Mouse (Mus musculus) erythroblast, adult 5-6 weeks (primary cell): ENCODE measurements around the gene Tatdn3. TPM values are rescaled to one million over a fixed set of nuclear protein-coding genes. Genes with fewer than 3 reads are reported as not detected.

Experiments
- ATAC-seq: replicated peaks from 2 replicates; pipeline ENCODE4 v1.8.0; 2016; ENCODE audit warnings: moderate number of reproducible peaks, mild to moderate bottlenecking, moderate TSS enrichment, inconsistent platforms; ENCODE audit not compliant: poor library complexity, low FRiP score, severe bottlenecking
- total RNA-seq, 2 experiments: library from RNA; stranded (forward) in 1 of 2; stranded (reverse) in 1 of 2; fragments of 150-400 nt in 1 of 2; fragments of 200-764, 138-1000 nt in 1 of 2; gene quantifications; 2 replicates each; pipeline versions ENCODE4 v1.2.3 to v1.2.4; 2015 to 2017; ENCODE audit warnings: low replicate concordance in 2 of 2

Gene Tatdn3
- total RNA-seq (2015; ENCODE audit: low replicate concordance) (5.6 and 8.5 TPM in 2 replicates), total RNA-seq (2017; ENCODE audit: low replicate concordance) (1.3 TPM in 1 of 2 replicates, not detected in the other)

DNA sequence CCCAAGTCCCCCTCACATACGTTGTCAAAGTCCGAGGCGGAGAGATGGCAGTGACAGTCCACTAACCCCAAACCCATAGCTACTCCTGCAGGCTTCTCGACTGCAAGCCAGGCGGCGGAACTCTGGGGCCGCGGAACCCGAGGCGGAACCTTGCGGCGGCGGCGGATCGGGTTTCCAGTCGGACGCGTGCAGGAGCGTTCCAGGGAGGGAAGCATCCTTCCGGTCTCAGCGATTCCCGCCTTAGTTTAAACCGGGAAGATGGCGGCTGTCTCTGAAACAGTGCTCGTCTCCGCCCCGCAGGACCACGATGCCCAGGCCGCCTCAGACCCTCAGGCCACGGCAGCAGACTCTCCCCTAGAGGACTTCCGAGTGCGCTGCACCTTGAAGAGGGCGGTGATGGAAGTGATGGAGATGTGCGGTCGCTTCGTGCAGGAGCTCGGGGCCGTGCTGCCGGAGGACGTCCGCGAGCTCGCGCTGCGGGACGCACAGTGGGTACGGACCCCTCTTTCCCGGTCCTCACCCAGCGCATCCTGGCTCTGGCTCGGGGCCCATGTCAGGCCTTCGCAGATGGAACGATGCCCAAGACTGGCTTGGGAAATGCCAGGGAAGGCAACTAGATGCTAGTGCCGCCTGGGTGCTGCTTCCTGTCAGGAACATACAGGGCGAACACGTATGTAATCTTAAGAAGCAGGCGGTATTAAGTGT, at the start of gene Tatdn3, which contains the start of gene Nsl1:
TSS of gene Tatdn3 (minus strand) at position 152 of the 705 bp plus-strand sequence.
TSS of gene Nsl1 (plus strand) at position 232 of the 705 bp plus-strand sequence.
- peak; percentile 95 for ATAC-seq

DNA sequence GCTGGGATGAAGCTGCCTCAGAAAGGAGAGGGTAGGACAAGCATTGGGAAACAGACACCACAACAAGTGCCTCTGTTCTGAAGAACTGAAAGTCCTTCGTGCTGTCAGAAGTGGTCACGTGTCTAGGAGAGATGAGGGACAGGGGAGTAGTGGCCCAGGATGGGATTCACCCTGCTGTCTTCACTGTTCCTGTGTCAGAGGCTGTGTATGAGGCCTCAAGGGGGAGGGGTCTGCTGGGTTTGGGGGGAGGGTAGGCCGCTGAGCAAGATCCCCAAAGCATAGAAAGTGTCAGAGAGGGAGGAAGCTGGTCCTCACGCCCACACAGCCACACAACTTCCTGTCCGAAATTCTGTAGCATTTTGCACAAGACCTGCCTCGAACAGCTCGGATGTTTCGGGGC, 48.4 kb upstream of the Tatdn3 start:
- no peak for ATAC-seq

DNA sequence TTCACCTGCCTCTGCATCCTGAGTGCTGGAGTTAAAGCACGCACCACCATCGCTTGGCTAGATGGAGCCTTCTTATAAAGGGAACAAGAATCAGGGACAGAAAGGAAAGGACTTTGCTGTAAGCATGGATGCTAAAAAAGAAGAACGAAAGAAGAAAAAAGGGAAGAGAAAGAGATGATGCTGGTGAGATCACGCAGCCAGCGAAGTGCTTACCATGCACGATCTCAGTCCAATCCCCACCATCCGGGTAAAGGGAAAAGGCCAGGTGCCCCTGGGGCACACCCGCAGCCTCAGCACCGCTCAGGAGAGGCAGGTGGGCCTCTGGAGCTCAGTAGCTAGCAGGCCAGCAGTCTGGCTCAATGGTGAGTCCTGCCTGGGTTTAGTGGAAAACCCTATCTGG, 47.2 kb upstream of the Tatdn3 start:
- no peak for ATAC-seq

DNA sequence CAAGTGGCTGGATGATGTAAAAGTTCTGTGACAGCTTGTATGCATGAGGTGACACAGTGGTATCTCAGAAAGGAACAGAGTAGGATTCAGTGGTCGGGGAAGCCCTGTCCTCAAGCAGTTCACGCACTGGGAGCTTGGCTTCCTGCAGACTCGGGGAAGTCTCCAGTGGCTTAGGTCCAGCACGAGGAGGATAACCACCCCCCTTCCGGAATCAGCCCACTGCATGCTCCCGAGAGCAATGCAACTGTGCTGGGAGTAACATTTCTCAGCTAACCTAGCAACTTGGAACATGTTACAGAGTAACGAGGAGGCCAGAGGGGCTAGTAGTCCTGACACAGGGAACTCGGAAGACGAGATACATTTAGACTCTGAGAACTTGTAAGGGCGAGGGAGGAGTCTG, 44.6 kb upstream of the Tatdn3 start:
- no peak for ATAC-seq

GRCm38 (mm10) chr1:191105246-191105645, 42.5 kb upstream of the Tatdn3 start:
- ATAC-seq, result no peak

DNA sequence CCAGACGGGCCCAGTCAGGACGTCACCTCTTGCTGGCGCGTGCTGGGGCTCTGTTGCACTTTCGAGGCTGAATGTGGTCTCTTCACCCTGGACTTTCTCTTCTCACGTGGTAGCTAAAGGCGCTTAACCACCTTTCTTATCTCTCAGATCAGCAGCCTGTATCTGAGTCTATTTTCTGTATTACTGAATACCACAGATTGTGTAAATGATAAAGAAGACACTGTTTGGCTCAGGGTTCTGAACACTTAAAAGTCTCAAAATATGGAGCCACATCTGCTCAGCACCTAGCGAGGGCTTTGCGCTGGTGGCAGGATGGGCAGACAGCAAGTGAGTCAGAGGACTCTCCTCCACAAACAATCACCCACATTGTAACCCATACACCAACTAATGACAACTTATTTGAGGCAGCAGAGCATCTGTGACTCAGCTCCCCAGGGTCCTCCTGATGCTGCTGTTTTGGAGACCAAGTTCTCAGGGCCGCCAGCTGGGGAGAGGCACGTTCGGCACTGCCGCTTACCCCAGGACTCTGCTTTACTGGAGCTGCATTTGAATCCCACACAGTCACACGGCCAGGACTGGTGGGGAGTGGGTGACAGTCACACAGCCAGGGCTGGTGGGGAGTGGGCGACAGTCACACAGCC, 40.1 kb upstream of the Tatdn3 start:
- ATAC-seq, result no peak

DNA sequence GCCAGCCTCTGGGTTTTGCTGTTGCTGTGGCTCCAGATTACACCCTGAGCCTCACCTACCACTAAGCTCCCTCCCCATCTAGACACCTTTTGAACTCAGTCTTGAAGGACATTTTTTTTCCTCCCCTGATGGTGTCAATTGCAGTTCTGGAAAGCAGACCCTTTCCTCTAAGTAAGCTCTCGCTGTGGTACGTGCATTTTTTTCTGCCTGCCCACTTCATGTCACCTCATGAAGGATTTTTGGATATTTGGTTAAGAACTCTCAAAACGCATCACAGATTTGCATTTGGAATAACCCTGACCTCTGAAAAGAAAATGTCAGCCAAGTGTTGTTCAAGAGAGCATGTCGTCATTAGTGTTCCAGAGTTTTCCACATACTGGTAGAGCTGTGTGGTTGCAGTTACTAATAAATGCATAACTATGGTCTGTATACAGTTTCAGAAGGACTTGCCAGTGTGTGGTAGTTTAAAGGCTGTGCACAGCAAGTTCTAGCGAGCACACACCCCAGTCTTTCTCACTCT, 37.1 kb upstream of the Tatdn3 start:
- ATAC-seq, result no peak

DNA sequence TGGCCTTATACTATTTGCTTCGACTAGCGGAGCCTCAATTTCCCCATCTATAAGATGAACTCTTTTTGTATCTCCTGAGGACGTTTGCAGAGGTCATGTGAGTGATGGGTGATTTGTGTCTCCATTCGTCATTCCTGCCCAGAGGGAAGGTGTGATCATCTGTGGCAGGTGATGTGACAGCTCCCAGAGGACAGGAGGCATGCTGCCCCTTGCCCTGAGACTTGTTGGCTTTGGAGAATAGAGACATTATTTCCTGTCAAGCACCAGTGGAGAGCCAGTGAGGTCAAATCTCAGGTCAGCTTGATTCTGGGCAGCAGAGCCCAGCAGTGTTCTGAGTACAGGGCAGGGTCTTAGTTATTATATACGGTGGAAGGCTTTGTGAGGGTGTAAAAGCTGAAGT, 36.4 kb upstream of the Tatdn3 start:
- ATAC-seq, result no peak

DNA sequence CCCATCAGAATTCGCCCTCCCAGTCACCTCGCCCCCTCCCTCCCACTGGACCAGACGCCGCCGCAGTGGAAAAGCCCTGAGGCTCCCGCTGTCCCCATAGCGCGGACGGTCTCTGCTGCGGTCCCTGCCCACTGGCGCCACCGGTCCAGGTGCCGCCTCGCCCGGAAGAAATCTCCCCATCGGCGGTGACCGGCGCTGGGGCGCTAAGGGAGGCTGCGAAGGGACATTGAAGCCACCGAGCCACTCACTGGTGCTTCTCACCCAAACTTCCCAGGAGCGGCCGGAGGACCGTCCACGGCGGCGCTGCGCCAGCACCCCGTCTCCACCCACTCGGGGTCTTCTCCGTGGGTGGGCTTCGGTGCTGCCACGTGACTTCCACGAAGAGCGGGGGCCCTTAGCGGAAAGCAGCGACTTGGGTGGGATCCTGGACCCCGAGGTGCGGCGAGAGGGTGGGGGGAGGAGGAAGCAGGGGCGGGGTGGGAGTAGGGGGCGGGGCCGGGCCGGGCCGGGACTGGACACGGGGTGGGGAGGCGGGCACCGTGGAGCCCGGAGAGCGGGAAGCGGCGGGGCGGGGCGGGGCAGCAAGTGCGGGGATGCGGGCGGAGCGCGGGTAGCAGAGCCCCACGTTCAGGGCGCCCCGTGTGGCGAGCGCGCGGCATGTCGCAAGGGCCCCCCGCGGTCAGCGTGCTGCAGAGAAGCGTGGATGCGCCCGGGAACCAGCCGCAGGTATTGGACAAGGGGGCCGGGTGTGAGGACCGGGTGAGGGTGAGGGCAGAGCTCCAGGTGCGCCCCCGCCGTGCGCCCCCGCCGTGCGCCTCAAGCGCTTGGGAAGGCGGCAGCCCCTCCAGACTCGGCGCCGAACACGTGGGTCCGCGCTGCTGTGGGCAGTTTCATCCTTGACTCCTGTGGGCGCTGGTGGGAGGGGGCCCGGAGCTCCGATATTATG, 35.3 kb upstream of the Tatdn3 start, which contains the start of gene Batf3:
TSS of gene Batf3 (plus strand) at position 46 of the 946 bp plus-strand sequence.
- ATAC-seq, result no peak

DNA sequence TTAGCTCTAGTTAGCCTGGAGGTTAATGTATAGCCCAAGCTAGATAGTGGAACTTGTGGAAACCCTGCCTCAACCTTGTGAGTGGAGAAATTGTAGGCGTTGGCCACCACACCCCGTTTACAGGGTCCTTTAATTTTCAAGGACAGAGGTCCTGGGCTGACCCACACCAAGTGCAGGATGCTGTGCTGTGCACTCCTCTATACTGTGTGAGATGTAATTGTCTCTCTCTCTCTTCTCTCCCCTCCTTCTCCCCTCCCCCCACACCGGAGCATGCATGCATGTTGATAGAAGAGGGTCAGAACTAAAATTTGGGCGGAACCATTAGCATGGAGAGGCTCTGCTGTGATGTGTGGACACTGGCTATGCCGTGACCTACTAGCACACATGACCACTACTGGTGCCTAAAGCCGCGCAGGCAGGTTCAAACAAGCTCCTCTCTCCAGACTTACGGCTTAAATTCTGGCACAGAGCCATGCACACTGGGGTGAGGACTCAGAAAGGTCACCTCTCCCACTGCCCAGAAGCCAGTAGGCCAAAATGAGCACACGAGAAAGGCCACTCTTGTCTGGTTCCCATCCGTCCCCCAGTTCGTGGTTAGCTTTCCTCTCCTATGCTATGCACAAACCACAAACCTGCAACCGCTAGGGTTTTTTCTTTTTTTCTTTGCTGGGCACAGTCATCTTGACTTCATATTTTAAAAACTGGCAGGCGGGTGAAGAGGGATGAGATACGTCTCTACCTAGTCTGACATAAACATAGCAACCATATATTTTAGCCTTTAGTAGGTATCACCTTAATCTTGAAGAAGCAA, 34.3 kb upstream of the Tatdn3 start:
- no peak for ATAC-seq

GRCm38 (mm10) chr1:191095019-191095418, 32.3 kb upstream of the Tatdn3 start:
- no peak for ATAC-seq

- no peak for ATAC-seq
Measured at GRCm38 (mm10) chr1:191093578-191093977, 30.8 kb upstream of the Tatdn3 start.

- ATAC-seq, result no peak
Measured at GRCm38 (mm10) chr1:191092050-191092449, 29.3 kb upstream of the Tatdn3 start.

DNA sequence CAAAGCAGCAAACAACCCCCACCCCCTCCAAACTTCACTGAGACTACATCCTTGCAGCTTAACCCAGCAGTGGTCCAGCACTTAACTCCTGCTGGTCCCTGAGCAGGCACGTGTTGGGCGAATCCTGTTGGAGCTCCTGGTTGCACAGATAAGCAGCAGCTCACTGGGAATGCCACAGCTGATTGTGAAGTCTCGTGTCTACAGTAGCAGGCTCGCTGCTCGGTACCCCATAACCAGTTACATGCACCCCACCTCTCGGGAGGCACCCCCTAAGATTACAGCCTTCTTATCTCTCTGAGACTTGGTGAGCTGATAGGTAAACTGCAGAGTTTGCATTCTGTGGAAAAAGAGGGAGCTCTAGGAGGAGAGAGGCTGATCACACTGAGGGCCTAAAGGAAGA, 26.6 kb upstream of the Tatdn3 start:
- no peak for ATAC-seq

DNA sequence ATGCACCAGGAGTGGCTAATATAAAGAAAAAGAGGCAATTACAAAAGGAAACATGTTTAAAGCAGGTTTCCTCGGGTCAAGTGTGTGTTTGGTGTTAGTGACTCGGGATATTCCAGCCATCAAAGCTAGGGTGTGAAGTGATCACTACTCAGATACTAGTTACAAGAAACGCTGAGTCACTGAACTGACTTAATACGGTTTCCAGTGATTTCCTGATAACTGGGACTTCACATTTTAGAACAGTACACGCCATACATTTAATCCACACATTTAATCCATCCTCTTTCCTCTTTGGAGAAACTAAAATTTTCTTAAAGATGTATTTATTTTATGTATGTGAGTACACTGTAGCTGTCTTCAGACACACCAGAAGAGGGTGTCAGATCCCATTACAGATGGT, 25.2 kb upstream of the Tatdn3 start:
- no peak for ATAC-seq

- ATAC-seq, result no peak
Measured at GRCm38 (mm10) chr1:191086960-191087359, 24.2 kb upstream of the Tatdn3 start.

DNA sequence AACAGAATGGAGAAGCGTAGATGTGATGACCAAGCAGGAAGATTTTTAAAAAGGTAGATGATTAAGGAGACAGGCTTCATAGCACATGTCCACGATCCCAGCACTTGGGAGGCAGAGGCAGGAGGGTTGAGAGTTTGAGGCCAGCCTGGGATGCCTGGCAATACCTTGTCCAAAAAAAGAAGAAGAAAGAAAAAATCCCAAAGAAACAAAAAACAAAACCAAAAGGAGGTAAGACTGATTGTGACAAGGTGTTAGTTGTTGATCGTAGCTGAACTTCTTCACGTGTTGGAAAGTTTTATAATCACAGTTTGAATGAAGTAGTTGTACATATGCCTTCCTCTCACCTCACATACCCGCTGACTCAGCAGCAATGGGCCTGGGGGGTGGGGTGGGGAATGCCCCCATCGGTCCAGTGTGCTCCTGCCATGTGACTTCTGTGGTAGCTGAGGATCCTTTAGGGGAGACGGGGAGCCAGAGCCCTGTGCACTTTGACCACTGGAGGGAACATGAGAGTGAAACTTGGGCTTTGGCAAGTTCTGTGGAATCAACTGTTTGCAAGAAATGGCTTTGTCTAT, 23.7 kb upstream of the Tatdn3 start:
- no peak for ATAC-seq

DNA sequence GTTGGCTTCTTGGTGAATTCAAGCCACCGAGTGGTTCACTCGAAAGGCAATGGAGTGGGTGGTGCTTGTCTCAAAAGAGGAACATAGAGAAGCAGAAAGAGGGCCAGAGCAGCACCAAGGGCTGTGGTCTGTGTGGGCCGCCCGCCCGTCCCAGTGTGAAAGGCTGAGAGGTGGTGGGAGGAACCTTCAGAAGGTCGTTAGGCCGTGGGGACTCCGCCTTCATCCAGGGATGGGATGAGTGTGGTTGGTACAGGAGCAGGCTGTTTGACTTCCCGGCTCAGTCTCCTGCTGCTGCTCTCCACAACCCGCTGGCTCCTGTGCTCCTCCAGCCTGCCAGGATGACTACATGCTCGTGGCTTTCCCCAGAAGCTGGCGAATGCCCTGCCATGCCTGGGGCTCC, 22.9 kb upstream of the Tatdn3 start:
- no peak for ATAC-seq
